Mouse (Mus musculus) midbrain, embryonic 16.5 days (tissue): ENCODE data around the gene Sag. TPM values are rescaled to one million over a fixed set of nuclear protein-coding genes. Genes with fewer than 3 reads are reported as not detected.

Source experiments
- ATAC-seq: fragments of 200-750 bp; cut with Nextera tagmentation; 2 replicates; pipeline ENCODE4 v1.8.0; 2017; ENCODE audit warnings: moderate TSS enrichment
- H3K27ac ChIP-seq: fragments of 300-500 bp; sonication (generic); 2 replicates; pipeline ENCODE4 v1.5.1; 2014; ENCODE audit warnings: mild to moderate bottlenecking, low read length, mixed read lengths
- H3K27me3 ChIP-seq: fragments of 300-500 bp; sonication (generic); 2 replicates; pipeline ENCODE4 v1.6.1; 2014; ENCODE audit warnings: low read depth, low read length, mixed read lengths; ENCODE audit not compliant: control insufficient read depth, insufficient read depth
- H3K36me3 ChIP-seq: fragments of 300-500 bp; sonication (generic); 2 replicates; pipeline ENCODE4 v1.6.1; 2014; ENCODE audit warnings: mild to moderate bottlenecking, low read length, moderate library complexity, mixed read lengths; ENCODE audit not compliant: control insufficient read depth, insufficient read depth
- H3K4me1 ChIP-seq: fragments of 300-500 bp; sonication (generic); 2 replicates; pipeline ENCODE4 v1.6.1; 2014; ENCODE audit warnings: mild to moderate bottlenecking, low read length, mixed read lengths; ENCODE audit not compliant: control insufficient read depth, insufficient read depth
- H3K4me2 ChIP-seq: fragments of 300-500 bp; sonication (generic); 2 replicates; pipeline ENCODE4 v1.6.1; 2014; ENCODE audit warnings: mild to moderate bottlenecking, low read length, mixed read lengths
- H3K4me3 ChIP-seq: fragments of 300-500 bp; sonication (generic); 2 replicates; pipeline ENCODE4 v1.5.1; 2014; ENCODE audit warnings: low read depth, mild to moderate bottlenecking, low read length, moderate library complexity, mixed read lengths
- H3K9ac ChIP-seq: fragments of 300-500 bp; sonication (generic); 2 replicates; pipeline ENCODE4 v1.6.1; 2014; ENCODE audit warnings: low read depth, low read length, mixed read lengths
- H3K9me3 ChIP-seq: fragments of 300-500 bp; sonication (generic); replicated peaks from 2 replicates; pipeline ENCODE4 v1.6.1; 2014; ENCODE audit warnings: mild to moderate bottlenecking, low read length, mixed read lengths; ENCODE audit not compliant: control insufficient read depth, poor library complexity, severe bottlenecking
- WGBS: fragments of 180-500 bp; shearing (Covaris S2); extraction: QIAGEN DNeasy Blood & Tissue Kit; methylation state at CpG from one replicate; pipeline ENCODE4 v1.1.7; 2014; 5-methylcytosine and 5-hydroxymethylcytosine counted together
- polyA plus RNA-seq: library from polyadenylated mRNA; unstranded; fragments of >200 nt; fragmentation: Nextera tagmentation; extraction: Ambion mirVana; gene quantifications from 2 replicates; pipeline ENCODE4 v1.2.1, GENCODE M21; 2015

Gene Sag
- polyA plus RNA-seq, 1 experiment from 2014 or later: 1.9 TPM

- Histone ChIP-seq H3K4me1 (no peaks in the 10 kb centered on the region), H3K27me3 (no peaks in the 10 kb centered on the region), H3K4me2 (no peak overlapping the region), H3K27ac (no peak overlapping the region), H3K36me3 (peaks cover 56% of the 10 kb centered on the region), H3K4me3 (no peak overlapping the region), H3K9ac (no peak overlapping the region), H3K9me3 (no peaks in the 10 kb centered on the region)
- no peak for ATAC-seq
- 94% methylated on average over 7 of the region's 7 CpGs for WGBS
Observed at GRCm38 (mm10) chr1:87774845-87775244, 28.6 kb upstream of the Sag start.

- ATAC-seq: no peak
- H3K9me3 ChIP-seq: no peaks in the 10 kb centered on the region
- H3K27ac ChIP-seq: no peak overlapping the region
- no peaks in the 10 kb centered on the region for H3K27me3 ChIP-seq
- no peak overlapping the region for H3K4me2 ChIP-seq
- 93% methylated on average over 5 of the region's 5 CpGs for WGBS
- H3K9ac ChIP-seq: no peak overlapping the region
- no peak overlapping the region for H3K4me3 ChIP-seq
- peaks cover 38% of the 10 kb centered on the region for H3K36me3 ChIP-seq
- H3K4me1 ChIP-seq: no peaks in the 10 kb centered on the region
Observed at GRCm38 (mm10) chr1:87779204-87779785, 24.2 kb upstream of the Sag start.

GRCm38 (mm10) chr1:87785703-87786102 lies 17.8 kb upstream of the Sag start:
- Histone ChIP-seq H3K36me3 (peaks cover 22% of the 10 kb centered on the region), H3K9ac (no peak overlapping the region), H3K4me1 (no peaks in the 10 kb centered on the region), H3K27ac (no peak overlapping the region), H3K4me2 (no peak overlapping the region), H3K4me3 (no peak overlapping the region), H3K9me3 (no peaks in the 10 kb centered on the region), H3K27me3 (no peaks in the 10 kb centered on the region)
- no peak for ATAC-seq
- WGBS: 89% methylated on average over 8 of the region's 8 CpGs

- H3K4me2 ChIP-seq: no peak overlapping the region
- H3K9ac ChIP-seq: no peak overlapping the region
- ATAC-seq: no peak
- 68% methylated on average over 7 of the region's 7 CpGs for WGBS
- no peaks in the 10 kb centered on the region for H3K4me1 ChIP-seq
- H3K27me3 ChIP-seq: no peaks in the 10 kb centered on the region
- H3K4me3 ChIP-seq: no peak overlapping the region
- no peak overlapping the region for H3K27ac ChIP-seq
- H3K9me3 ChIP-seq: no peaks in the 10 kb centered on the region
- peaks cover 27% of the 10 kb centered on the region for H3K36me3 ChIP-seq
Observed at GRCm38 (mm10) chr1:87786251-87786650, 17.2 kb upstream of the Sag start.

GRCm38 (mm10) chr1:87789665-87790064 lies 13.8 kb upstream of the Sag start:
- H3K9ac ChIP-seq: no peak overlapping the region
- no peaks in the 10 kb centered on the region for H3K27me3 ChIP-seq
- no peaks in the 10 kb centered on the region for H3K4me1 ChIP-seq
- no peak overlapping the region for H3K4me3 ChIP-seq
- no peaks in the 10 kb centered on the region for H3K9me3 ChIP-seq
- no peak overlapping the region for H3K4me2 ChIP-seq
- no peak overlapping the region for H3K27ac ChIP-seq
- H3K36me3 ChIP-seq: peaks cover 36% of the 10 kb centered on the region
- ATAC-seq: no peak
- 92% methylated on average over 8 of the region's 8 CpGs for WGBS

GRCm38 (mm10) chr1:87792438-87793137 lies 10.9 kb upstream of the Sag start:
- no peaks in the 10 kb centered on the region for H3K9me3 ChIP-seq
- H3K4me2 ChIP-seq: no peak overlapping the region
- H3K9ac ChIP-seq: no peak overlapping the region
- 89% methylated on average over 4 of the region's 4 CpGs for WGBS
- H3K4me1 ChIP-seq: no peaks in the 10 kb centered on the region
- H3K36me3 ChIP-seq: peaks cover 29% of the 10 kb centered on the region
- no peak for ATAC-seq
- H3K4me3 ChIP-seq: no peak overlapping the region
- no peaks in the 10 kb centered on the region for H3K27me3 ChIP-seq
- H3K27ac ChIP-seq: no peak overlapping the region

GRCm38 (mm10) chr1:87793138-87793449 lies 10.4 kb upstream of the Sag start:
- Histone ChIP-seq H3K9ac (no peak overlapping the region), H3K4me1 (no peaks in the 10 kb centered on the region), H3K4me3 (no peak overlapping the region), H3K27me3 (no peaks in the 10 kb centered on the region), H3K4me2 (no peak overlapping the region), H3K36me3 (peaks cover 29% of the 10 kb centered on the region), H3K9me3 (no peaks in the 10 kb centered on the region), H3K27ac (no peak overlapping the region)
- WGBS: 91% methylated on average over 6 of the region's 6 CpGs
- no peak for ATAC-seq

GRCm38 (mm10) chr1:87797702-87798101 lies 5.8 kb upstream of the Sag start:
- H3K9ac ChIP-seq: no peak overlapping the region
- no peak overlapping the region for H3K4me2 ChIP-seq
- no peaks in the 10 kb centered on the region for H3K4me1 ChIP-seq
- H3K27ac ChIP-seq: no peak overlapping the region
- WGBS: 97% methylated on average over 1 of the region's 1 CpGs
- H3K9me3 ChIP-seq: no peaks in the 10 kb centered on the region
- H3K36me3 ChIP-seq: 0 out of 2 replicates have a peak, but pooled peaks cover 2% of the 10 kb centered on the region
- ATAC-seq: no peak
- no peak overlapping the region for H3K4me3 ChIP-seq
- no peaks in the 10 kb centered on the region for H3K27me3 ChIP-seq

- H3K4me1 ChIP-seq: no peaks in the 10 kb centered on the region
- WGBS: 85% methylated on average over 2 of the region's 2 CpGs
- no peak overlapping the region for H3K27ac ChIP-seq
- no peaks in the 10 kb centered on the region for H3K27me3 ChIP-seq
- no peaks in the 10 kb centered on the region for H3K9me3 ChIP-seq
- no peak overlapping the region for H3K4me2 ChIP-seq
- no peak for ATAC-seq
- no peak overlapping the region for H3K4me3 ChIP-seq
- H3K36me3 ChIP-seq: 0 out of 2 replicates have a peak, but pooled peaks cover under 1% of the 10 kb centered on the region
- no peak overlapping the region for H3K9ac ChIP-seq
Observed at GRCm38 (mm10) chr1:87798306-87798705, 5.2 kb upstream of the Sag start.
